Mouse (Mus musculus) lung, postnatal 0 days (tissue): Measurements from ENCODE around the gene Ptk6.

Experiments used
- CTCF ChIP-seq: IDR thresholded peaks from 2 replicates; pipeline ENCODE4 v1.5.1; 2016; ENCODE audit warnings: antibody characterized with exemption, mild to moderate bottlenecking
- EP300 ChIP-seq: IDR thresholded peaks from 2 replicates; pipeline ENCODE4 v1.6.1; 2016; ENCODE audit warnings: antibody characterized with exemption, mild to moderate bottlenecking, control low read depth

- TF ChIP-seq CTCF = no peak
- no peak for TF ChIP-seq EP300
Measured at GRCm38 (mm10) chr2:181150281-181150680, 52.3 kb downstream of the Ptk6 start.
